Mouse (Mus musculus): Measurements from ENCODE around the gene Dock4.

- no peak for TF ChIP-seq CTCF (IDR thresholded peaks at IDR 0.05; ENCODE audit: control insufficient read depth, insufficient read depth, insufficient replicate concordance, low read depth, low read length)
- TF ChIP-seq POLR2A (IDR thresholded peaks at IDR 0.05; ENCODE audit: control insufficient read depth, low read depth, low read length), result no peak
Measured at GRCm38 (mm10) chr12:40497806-40498205, 52.1 kb downstream of the Dock4 start.
